Mouse (Mus musculus) heart, embryonic 10.5 days (tissue): ENCODE results near the gene Slc25a1. TPM values are rescaled to one million over a fixed set of nuclear protein-coding genes. Genes with fewer than 3 reads are reported as not detected.

ENCODE experiments used
- DNase-seq: peaks from one replicate; pipeline ENCODE4 v3.0.0-alpha.2; 2017; ENCODE audit warnings: low spot score
- H3K27ac ChIP-seq: fragments of 300-500 bp; sonication (generic); 2 replicates; pipeline ENCODE4 v1.5.1; 2016; ENCODE audit warnings: mild to moderate bottlenecking
- H3K27me3 ChIP-seq: fragments of 300-500 bp; sonication (generic); 2 replicates; pipeline ENCODE4 v1.6.1; 2016; ENCODE audit warnings: mild to moderate bottlenecking; ENCODE audit not compliant: poor library complexity, insufficient read depth, severe bottlenecking
- H3K36me3 ChIP-seq: fragments of 300-500 bp; sonication (generic); 2 replicates; pipeline ENCODE4 v1.6.1; 2016; ENCODE audit warnings: mild to moderate bottlenecking, moderate library complexity
- H3K4me1 ChIP-seq: fragments of 300-500 bp; sonication (generic); 2 replicates; pipeline ENCODE4 v1.6.1; 2016; ENCODE audit warnings: mild to moderate bottlenecking
- H3K4me3 ChIP-seq: fragments of 300-500 bp; sonication (generic); 2 replicates; pipeline ENCODE4 v1.5.1; 2016; ENCODE audit warnings: mild to moderate bottlenecking, moderate library complexity
- H3K9me3 ChIP-seq: fragments of 300-500 bp; sonication (generic); 2 replicates; pipeline ENCODE4 v1.6.1; 2016; ENCODE audit warnings: mild to moderate bottlenecking, moderate library complexity
- WGBS: fragments of 180-500 bp; shearing (Covaris S2); methylation state at CpG from one replicate; pipeline ENCODE4 v1.1.7; 2016; 5-methylcytosine and 5-hydroxymethylcytosine counted together
- polyA plus RNA-seq: library from polyadenylated mRNA; unstranded; fragments of >200 nt; fragmentation: Nextera tagmentation; extraction: Ambion mirVana; gene quantifications from 2 replicates; pipeline ENCODE4 v1.2.1, GENCODE M21; 2016

Slc25a1 gene
- polyA plus RNA-seq, 1 experiment from 2014 or later: 73.7 TPM

GRCm38 (mm10) chr16:17876096-17876495, 51.9 kb downstream of the Slc25a1 start:
- Histone ChIP-seq H3K36me3 (peaks cover 34% of the 10 kb centered on the region), H3K4me1 (peaks cover 42% of the 10 kb centered on the region)
- 90% methylated on average over 1 of the region's 1 CpGs for WGBS

More at GRCm38 (mm10) chr16:17876096-17876495, 51.9 kb downstream of the Slc25a1 start:
- no peak overlapping the region for H3K27ac ChIP-seq
- DNase-seq: no peak
- no peak overlapping the region for H3K4me3 ChIP-seq
- H3K27me3 ChIP-seq: no peaks in the 10 kb centered on the region
- H3K9me3 ChIP-seq: no peaks in the 10 kb centered on the region

Other genes with a start within 250 kb of the Slc25a1 start
- gene Med15, start 195.3 kb downstream of the Slc25a1 start, polyA plus RNA-seq: 45.4 and 48.0 TPM in 2 replicates
- gene Klhl22, start 168.6 kb downstream of the Slc25a1 start, polyA plus RNA-seq: 47.2 and 55.4 TPM in 2 replicates
- 7.0 and 12.9 TPM in 2 replicates for gene Scarf2, start 130.9 kb downstream of the Slc25a1 start, polyA plus RNA-seq
- not detected in 2 replicates for gene B830017H08Rik, start 95.1 kb downstream of the Slc25a1 start, polyA plus RNA-seq
- 2.0 and 2.3 TPM in 2 replicates for gene Car15, start 89.9 kb downstream of the Slc25a1 start, polyA plus RNA-seq
- gene Gm20518, start 36.5 kb downstream of the Slc25a1 start, polyA plus RNA-seq: 0.22 and 0.25 TPM in 2 replicates
- gene Tssk1, start 34.0 kb downstream of the Slc25a1 start, polyA plus RNA-seq: not detected in 2 replicates
- gene Dgcr2, start 29.7 kb downstream of the Slc25a1 start, polyA plus RNA-seq: 63.7 and 69.6 TPM in 2 replicates
- gene Tssk2, start 29.6 kb downstream of the Slc25a1 start, polyA plus RNA-seq: not detected in 2 replicates
- gene Ess2, start 16.9 kb downstream of the Slc25a1 start, polyA plus RNA-seq: 39.7 and 39.9 TPM in 2 replicates
- gene Gsc2, start 13.2 kb downstream of the Slc25a1 start, polyA plus RNA-seq: 0.20 and 0.44 TPM in 2 replicates
- not detected in 2 replicates for gene Vpreb2, start 52.2 kb upstream of the Slc25a1 start, polyA plus RNA-seq
- gene Dgcr6, start 124.6 kb upstream of the Slc25a1 start, polyA plus RNA-seq: 73.8 and 97.3 TPM in 2 replicates
- gene Prodh, start 162.0 kb upstream of the Slc25a1 start, polyA plus RNA-seq: 14.2 and 16.0 TPM in 2 replicates
- 0.31 and 0.79 TPM in 2 replicates for gene Rtn4r, start 199.4 kb upstream of the Slc25a1 start, polyA plus RNA-seq